Mouse (Mus musculus) heart, embryonic 16.5 days (tissue): ENCODE results near the gene Cygb. TPM values are rescaled to one million over a fixed set of nuclear protein-coding genes. Genes with fewer than 3 reads are reported as not detected.
"Not testable (repeated sequence)": the region's sequence is repeated elsewhere in the genome, so short reads cannot be mapped to it uniquely, and the experiment has no call there.

Experiments
- ATAC-seq: fragments of 200-750 bp; cut with Nextera tagmentation; replicated peaks from 2 replicates; pipeline ENCODE4 v1.8.0; 2017; ENCODE audit warnings: moderate number of reproducible peaks; ENCODE audit not compliant: insufficient read depth, low FRiP score; ENCODE audit errors: extremely low read depth
- H3K27ac ChIP-seq: fragments of 300-500 bp; sonication (generic); 2 replicates; pipeline ENCODE4 v1.5.1; 2014; ENCODE audit warnings: mild to moderate bottlenecking, low read length, control low read depth, moderate library complexity
- H3K27me3 ChIP-seq: fragments of 300-500 bp; sonication (generic); 2 replicates; pipeline ENCODE4 v1.6.1; 2014; ENCODE audit warnings: low read length, mixed read lengths; ENCODE audit not compliant: control insufficient read depth, insufficient read depth
- H3K36me3 ChIP-seq: fragments of 300-500 bp; sonication (generic); 2 replicates; pipeline ENCODE4 v1.6.1; 2014; ENCODE audit not compliant: control insufficient read depth, insufficient read depth
- H3K4me1 ChIP-seq: fragments of 300-500 bp; sonication (generic); 2 replicates; pipeline ENCODE4 v1.6.1; 2014; ENCODE audit warnings: low read length, mixed read lengths; ENCODE audit not compliant: control insufficient read depth, insufficient read depth
- H3K4me2 ChIP-seq: fragments of 300-500 bp; sonication (generic); 2 replicates; pipeline ENCODE4 v1.6.1; 2014; ENCODE audit warnings: low read depth, mild to moderate bottlenecking, control low read depth, low read length
- H3K4me3 ChIP-seq: fragments of 300-500 bp; sonication (generic); 2 replicates; pipeline ENCODE4 v1.5.1; 2014; ENCODE audit warnings: mild to moderate bottlenecking, control low read depth, low read length
- H3K9ac ChIP-seq: fragments of 300-500 bp; sonication (generic); 2 replicates; pipeline ENCODE4 v1.6.1; 2014; ENCODE audit warnings: low read length, control low read depth
- H3K9me3 ChIP-seq: fragments of 300-500 bp; sonication (generic); replicated peaks from 2 replicates; pipeline ENCODE4 v1.6.1; 2016; ENCODE audit warnings: low read length; ENCODE audit not compliant: control insufficient read depth
- WGBS: fragments of 180-500 bp; shearing (Covaris S2); extraction: QIAGEN DNeasy Blood & Tissue Kit; methylation state at CpG from one replicate; pipeline ENCODE4 v1.1.7; 2014; 5-methylcytosine and 5-hydroxymethylcytosine counted together
- polyA plus RNA-seq: library from polyadenylated mRNA; unstranded; fragments of >200 nt; fragmentation: Nextera tagmentation; extraction: Ambion mirVana; gene quantifications from 2 replicates; pipeline ENCODE4 v1.2.1, GENCODE M21; 2015

The Cygb gene
- polyA plus RNA-seq, 1 experiment from 2014 or later = 12.3 TPM

GRCm38 (mm10) chr11:116617641-116618040, 36.5 kb downstream of the Cygb start:
- peaks cover 58% of the 10 kb centered on the region for H3K4me1 ChIP-seq
- 80% methylated on average over 7 of the region's 7 CpGs for WGBS
- ATAC-seq = no peak
- H3K9ac ChIP-seq = no peak overlapping the region
- H3K27ac ChIP-seq = 0 out of 2 replicates have a peak overlapping the region, but pooled peaks have one; percentile 9
- no peak overlapping the region for H3K4me3 ChIP-seq
- no peak overlapping the region for H3K4me2 ChIP-seq
- H3K27me3 ChIP-seq = no peaks in the 10 kb centered on the region
- H3K36me3 ChIP-seq = no peaks in the 10 kb centered on the region
- H3K9me3 ChIP-seq = no peaks in the 10 kb centered on the region

GRCm38 (mm10) chr11:116616438-116617118, 37.5 kb downstream of the Cygb start:
- H3K4me1 ChIP-seq = peaks cover 48% of the 10 kb centered on the region
- H3K4me3 ChIP-seq = no peak overlapping the region
- ATAC-seq = no peak
- H3K9ac ChIP-seq = no peak overlapping the region
- H3K27me3 ChIP-seq = no peaks in the 10 kb centered on the region
- peak overlapping the region; percentile 7; the same call in 1 of the 2 replicates for H3K4me2 ChIP-seq
- H3K9me3 ChIP-seq = no peaks in the 10 kb centered on the region
- 72% methylated on average over 10 of the region's 10 CpGs for WGBS
- peak overlapping the region; percentile 28 for H3K27ac ChIP-seq
- H3K36me3 ChIP-seq = no peaks in the 10 kb centered on the region

- WGBS = 33% methylated on average over 15 of the region's 15 CpGs
- Histone ChIP-seq H3K27me3 (no peaks in the 10 kb centered on the region), H3K4me3 (no peak overlapping the region), H3K9me3 (no peaks in the 10 kb centered on the region), H3K27ac (peak overlapping the region; percentile 50), H3K9ac (0 out of 2 replicates have a peak overlapping the region, but pooled peaks have one; percentile 3), H3K4me2 (peak overlapping the region; percentile 31), H3K4me1 (peaks cover 41% of the 10 kb centered on the region), H3K36me3 (no peaks in the 10 kb centered on the region)
- ATAC-seq = peak; percentile 34
These were observed 38.2 kb downstream of the Cygb start for GRCm38 (mm10) chr11:116615735-116616437.

GRCm38 (mm10) chr11:116613234-116613633, 40.9 kb downstream of the Cygb start:
- no peak overlapping the region for H3K4me3 ChIP-seq
- H3K9me3 ChIP-seq = no peaks in the 10 kb centered on the region
- ATAC-seq = no peak
- no peaks in the 10 kb centered on the region for H3K36me3 ChIP-seq
- H3K27me3 ChIP-seq = no peaks in the 10 kb centered on the region
- H3K9ac ChIP-seq = no peak overlapping the region
- no peak overlapping the region for H3K27ac ChIP-seq
- WGBS = 76% methylated on average over 6 of the region's 6 CpGs
- no peak overlapping the region for H3K4me2 ChIP-seq
- peaks cover 27% of the 10 kb centered on the region for H3K4me1 ChIP-seq

- 92% methylated on average over 1 of the region's 1 CpGs for WGBS
- Histone ChIP-seq H3K9ac (no peak overlapping the region), H3K4me2 (no peak overlapping the region)
These were observed 41.6 kb downstream of the Cygb start for GRCm38 (mm10) chr11:116612554-116612953.

GRCm38 (mm10) chr11:116611883-116612282, 42.2 kb downstream of the Cygb start:
- ATAC-seq = no peak
- H3K4me2 ChIP-seq = no peak overlapping the region

More at GRCm38 (mm10) chr11:116612554-116612953, 41.6 kb downstream of the Cygb start:
- ATAC-seq = no peak
- no peaks in the 10 kb centered on the region for H3K9me3 ChIP-seq
- H3K27ac ChIP-seq = no peak overlapping the region
- H3K27me3 ChIP-seq = no peaks in the 10 kb centered on the region
- H3K4me3 ChIP-seq = no peak overlapping the region
- H3K4me1 ChIP-seq = peaks cover 26% of the 10 kb centered on the region
- no peaks in the 10 kb centered on the region for H3K36me3 ChIP-seq

GRCm38 (mm10) chr11:116611168-116611567, 42.9 kb downstream of the Cygb start:
- H3K27me3 ChIP-seq, H3K27ac ChIP-seq, H3K4me3 ChIP-seq, H3K9me3 ChIP-seq, H3K36me3 ChIP-seq, ATAC-seq, H3K4me2 ChIP-seq, H3K9ac ChIP-seq: not testable (repeated sequence)
- H3K4me1 ChIP-seq = peaks cover 19% of the 10 kb centered on the region; the same call in 1 of the 2 replicates
- 83% methylated on average over 9 of the region's 9 CpGs for WGBS

More at GRCm38 (mm10) chr11:116611883-116612282, 42.2 kb downstream of the Cygb start:
- H3K4me3 ChIP-seq = no peak overlapping the region
- WGBS = 88% methylated on average over 9 of the region's 9 CpGs
- H3K36me3 ChIP-seq = peaks cover 4% of the 10 kb centered on the region
- H3K9ac ChIP-seq = no peak overlapping the region
- no peaks in the 10 kb centered on the region for H3K27me3 ChIP-seq
- H3K9me3 ChIP-seq = no peaks in the 10 kb centered on the region
- no peak overlapping the region for H3K27ac ChIP-seq
- peaks cover 24% of the 10 kb centered on the region for H3K4me1 ChIP-seq

- no peak for ATAC-seq
- H3K36me3 ChIP-seq = peaks cover 5% of the 10 kb centered on the region
- H3K9ac ChIP-seq = no peak overlapping the region
- no peak overlapping the region for H3K4me2 ChIP-seq
- peaks cover 10% of the 10 kb centered on the region; the same call in 1 of the 2 replicates for H3K4me1 ChIP-seq
- H3K4me3 ChIP-seq = no peak overlapping the region
- no peaks in the 10 kb centered on the region for H3K9me3 ChIP-seq
- H3K27me3 ChIP-seq = no peaks in the 10 kb centered on the region
- H3K27ac ChIP-seq = no peak overlapping the region
- WGBS = 83% methylated on average over 15 of the region's 15 CpGs
These were observed 44.0 kb downstream of the Cygb start for GRCm38 (mm10) chr11:116609965-116610630.
